Mouse (Mus musculus) ovary, adult 18-20 months (tissue): ENCODE data around the gene Ngrn.
A peak's percentile ranks its signal among the peaks of the same experiment; 100 is the strongest.

Experiments
- DNase-seq: peaks from one replicate; pipeline ENCODE4 v3.0.0; 2022; ENCODE audit warnings: low spot score, mixed read lengths

The Ngrn gene

GRCm38 (mm10) chr7:80261372-80261990, 466 bp downstream of the Ngrn start:
- no peak for DNase-seq

GRCm38 (mm10) chr7:80264606-80265005, 3.6 kb downstream of the Ngrn start:
- no peak for DNase-seq

- no peak for DNase-seq
These were observed 6.7 kb downstream of the Ngrn start for GRCm38 (mm10) chr7:80267764-80268163.

- DNase-seq: peak; percentile 89
These were observed 8.1 kb downstream of the Ngrn start, which contains the start of gene Vps33b for GRCm38 (mm10) chr7:80268897-80269750. Gene Vps33b (plus strand): TSS chr7:80269649.

- DNase-seq: peak; percentile 15
These were observed 8.8 kb downstream of the Ngrn start for GRCm38 (mm10) chr7:80269751-80270255.

- DNase-seq: no peak
These were observed 12.4 kb downstream of the Ngrn start for GRCm38 (mm10) chr7:80273456-80273855.

- DNase-seq: no peak
These were observed 15.4 kb downstream of the Ngrn start for GRCm38 (mm10) chr7:80276374-80276773.

- no peak for DNase-seq
These were observed 19.0 kb downstream of the Ngrn start for GRCm38 (mm10) chr7:80280032-80280431.

- no peak for DNase-seq
These were observed 20.0 kb downstream of the Ngrn start for GRCm38 (mm10) chr7:80280998-80281397.

GRCm38 (mm10) chr7:80281646-80282045, 20.6 kb downstream of the Ngrn start:
- DNase-seq: no peak

GRCm38 (mm10) chr7:80283226-80283918, 22.4 kb downstream of the Ngrn start:
- no peak for DNase-seq

GRCm38 (mm10) chr7:80284391-80284790, 23.4 kb downstream of the Ngrn start:
- no peak for DNase-seq

- no peak for DNase-seq
These were observed 24.7 kb downstream of the Ngrn start for GRCm38 (mm10) chr7:80285725-80286124.

GRCm38 (mm10) chr7:80287736-80288135, 26.7 kb downstream of the Ngrn start:
- no peak for DNase-seq

- peak; percentile 98 for DNase-seq
These were observed 33.2 kb downstream of the Ngrn start, which contains the start of gene Prc1 for GRCm38 (mm10) chr7:80294062-80294763. Gene Prc1 (plus strand): TSS chr7:80294450.

- DNase-seq: no peak
These were observed 34.0 kb downstream of the Ngrn start for GRCm38 (mm10) chr7:80294764-80295648.

GRCm38 (mm10) chr7:80296462-80296861, 35.4 kb downstream of the Ngrn start:
- DNase-seq: no peak

- DNase-seq: no peak
These were observed 36.0 kb downstream of the Ngrn start for GRCm38 (mm10) chr7:80297041-80297440.

GRCm38 (mm10) chr7:80298754-80299153, 37.7 kb downstream of the Ngrn start:
- no peak for DNase-seq

- DNase-seq: no peak
These were observed 38.6 kb downstream of the Ngrn start for GRCm38 (mm10) chr7:80299568-80299967.

GRCm38 (mm10) chr7:80301522-80301921, 40.5 kb downstream of the Ngrn start:
- DNase-seq: no peak
